Mouse (Mus musculus) stomach, embryonic 15.5 days (tissue): ENCODE measurements around the gene Pym1. TPM values are rescaled to one million over a fixed set of nuclear protein-coding genes. Genes with fewer than 3 reads are reported as not detected.
"Not testable (repeated sequence)": the region's sequence is repeated elsewhere in the genome, so short reads cannot be mapped to it uniquely, and the experiment has no call there.

Source experiments
- ATAC-seq: fragments of 200-750 bp; cut with Nextera tagmentation; 2 replicates; pipeline ENCODE4 v1.8.0; 2017; ENCODE audit warnings: low read depth, moderate number of reproducible peaks, moderate TSS enrichment; ENCODE audit not compliant: insufficient read depth, low FRiP score
- H3K27ac ChIP-seq: fragments of 300-500 bp; sonication (generic); 2 replicates; pipeline ENCODE4 v1.5.1; 2015; ENCODE audit warnings: mild to moderate bottlenecking, inconsistent platforms
- H3K27me3 ChIP-seq: fragments of 300-500 bp; sonication (generic); replicated peaks from 2 replicates; pipeline ENCODE4 v1.6.1; 2015; ENCODE audit warnings: inconsistent platforms
- H3K36me3 ChIP-seq: fragments of 300-500 bp; sonication (generic); 2 replicates; pipeline ENCODE4 v1.6.1; 2015; ENCODE audit warnings: inconsistent platforms
- H3K4me1 ChIP-seq: fragments of 300-500 bp; sonication (generic); 2 replicates; pipeline ENCODE4 v1.6.1; 2015; ENCODE audit warnings: inconsistent platforms
- H3K4me2 ChIP-seq: fragments of 300-500 bp; sonication (generic); 2 replicates; pipeline ENCODE4 v1.6.1; 2015; ENCODE audit warnings: mild to moderate bottlenecking, inconsistent platforms
- H3K4me3 ChIP-seq: fragments of 300-500 bp; sonication (generic); replicated peaks from 2 replicates; pipeline ENCODE4 v1.5.1; 2015; ENCODE audit warnings: inconsistent platforms
- H3K9ac ChIP-seq: fragments of 300-500 bp; sonication (generic); 2 replicates; pipeline ENCODE4 v1.6.1; 2015; ENCODE audit warnings: inconsistent platforms
- H3K9me3 ChIP-seq: fragments of 300-500 bp; sonication (generic); 2 replicates; pipeline ENCODE4 v1.6.1; 2016; ENCODE audit warnings: inconsistent platforms
- WGBS: fragments of 180-500 bp; shearing (Covaris S2); methylation state at CpG from one replicate; pipeline ENCODE4 v1.1.7; 2015; 5-methylcytosine and 5-hydroxymethylcytosine counted together
- polyA plus RNA-seq: library from polyadenylated mRNA; unstranded; fragments of >200 nt; fragmentation: Nextera tagmentation; extraction: Ambion mirVana; gene quantifications from 2 replicates; pipeline ENCODE4 v1.2.1, GENCODE M21; 2015

Gene Pym1
- polyA plus RNA-seq: 36.1 TPM in 2 replicates

- H3K9ac ChIP-seq: peak within 1 kb of the TSS; percentile 75
- peak within 1 kb of the TSS; percentile 78 for H3K4me3 ChIP-seq
- H3K36me3 ChIP-seq: no peaks in the 10 kb centered on the region
- peak within 1 kb of the TSS; percentile 98 for H3K27ac ChIP-seq
- no peaks in the 10 kb centered on the region; the same call in 1 of the 2 replicates for H3K27me3 ChIP-seq
- peaks cover 29% of the 10 kb centered on the region for H3K4me1 ChIP-seq
- H3K4me2 ChIP-seq: peak within 1 kb of the TSS; percentile 85
- H3K9me3 ChIP-seq: no peaks in the 10 kb centered on the region
- under 1% methylated on average over 36 of the region's 36 CpGs for WGBS
- ATAC-seq: peak; percentile 86
These were observed at the start of gene Pym1 for GRCm38 (mm10) chr10:128747646-128748251. TSS of gene Pym1 (plus strand) at chr10:128747889.

- H3K4me3 ChIP-seq: no peak overlapping the region
- H3K27me3 ChIP-seq: no peaks in the 10 kb centered on the region
- WGBS: 71% methylated on average over 5 of the region's 5 CpGs
- no peak overlapping the region for H3K27ac ChIP-seq
- H3K4me2 ChIP-seq: no peak overlapping the region
- peaks cover 38% of the 10 kb centered on the region for H3K36me3 ChIP-seq
- no peak for ATAC-seq
- peaks cover 16% of the 10 kb centered on the region; the same call in 1 of the 2 replicates for H3K4me1 ChIP-seq
- no peak overlapping the region for H3K9ac ChIP-seq
- no peaks in the 10 kb centered on the region for H3K9me3 ChIP-seq
These were observed 48.7 kb upstream of the Pym1 start for GRCm38 (mm10) chr10:128699006-128699405.

- H3K4me3 ChIP-seq: no peak overlapping the region
- H3K27me3 ChIP-seq: no peaks in the 10 kb centered on the region
- ATAC-seq: no peak
- WGBS: 78% methylated on average over 11 of the region's 11 CpGs
- H3K27ac ChIP-seq: no peak overlapping the region
- no peak overlapping the region for H3K9ac ChIP-seq
- peaks cover 17% of the 10 kb centered on the region; the same call in 1 of the 2 replicates for H3K4me1 ChIP-seq
- H3K36me3 ChIP-seq: peaks cover 38% of the 10 kb centered on the region
- no peaks in the 10 kb centered on the region for H3K9me3 ChIP-seq
- H3K4me2 ChIP-seq: no peak overlapping the region
These were observed 48.1 kb upstream of the Pym1 start for GRCm38 (mm10) chr10:128699611-128700010.

GRCm38 (mm10) chr10:128700712-128701111 is 47.0 kb upstream of the Pym1 start:
- ATAC-seq: no peak
- WGBS: 87% methylated on average over 5 of the region's 5 CpGs
- Histone ChIP-seq H3K27me3 (no peaks in the 10 kb centered on the region), H3K9ac (no peak overlapping the region), H3K9me3 (no peaks in the 10 kb centered on the region), H3K4me3 (no peak overlapping the region), H3K36me3 (peaks cover 38% of the 10 kb centered on the region), H3K4me2 (no peak overlapping the region), H3K4me1 (peaks cover 17% of the 10 kb centered on the region; the same call in 1 of the 2 replicates), H3K27ac (no peak overlapping the region)

GRCm38 (mm10) chr10:128702328-128703007 is 45.2 kb upstream of the Pym1 start:
- H3K9ac ChIP-seq: no peak overlapping the region
- WGBS: 70% methylated on average over 6 of the region's 6 CpGs
- peaks cover 38% of the 10 kb centered on the region for H3K36me3 ChIP-seq

GRCm38 (mm10) chr10:128703895-128704294 is 43.8 kb upstream of the Pym1 start, which contains the start of gene Pmel:
TSS of gene Pmel (plus strand) at chr10:128704195.
- H3K36me3 ChIP-seq: peaks cover 31% of the 10 kb centered on the region
- peak within 1 kb of the TSS; percentile 74 for H3K4me3 ChIP-seq
- peak within 1 kb of the TSS; percentile 69 for H3K4me2 ChIP-seq
- H3K9me3 ChIP-seq: no peaks in the 10 kb centered on the region
- H3K27me3 ChIP-seq: no peaks in the 10 kb centered on the region
- ATAC-seq: no peak
- 8% methylated on average over 4 of the region's 4 CpGs for WGBS
- peak within 1 kb of the TSS; percentile 96 for H3K27ac ChIP-seq
- peaks cover 14% of the 10 kb centered on the region; the same call in 1 of the 2 replicates for H3K4me1 ChIP-seq
- peak within 1 kb of the TSS; percentile 65 for H3K9ac ChIP-seq

More at GRCm38 (mm10) chr10:128702328-128703007, 45.2 kb upstream of the Pym1 start:
- no peaks in the 10 kb centered on the region for H3K27me3 ChIP-seq
- peaks cover 14% of the 10 kb centered on the region; the same call in 1 of the 2 replicates for H3K4me1 ChIP-seq
- no peak overlapping the region for H3K4me3 ChIP-seq
- no peak for ATAC-seq
- H3K27ac ChIP-seq: no peak overlapping the region
- H3K9me3 ChIP-seq: no peaks in the 10 kb centered on the region
- no peak overlapping the region for H3K4me2 ChIP-seq

GRCm38 (mm10) chr10:128704491-128705316 is 43.0 kb upstream of the Pym1 start, which contains the start of gene Cdk2:
TSS of gene Cdk2 (minus strand) at chr10:128705031.
- H3K9ac ChIP-seq: peak within 1 kb of the TSS; percentile 65
- peak; percentile 95 for ATAC-seq
- H3K9me3 ChIP-seq: no peaks in the 10 kb centered on the region
- peaks cover 23% of the 10 kb centered on the region for H3K36me3 ChIP-seq
- H3K4me2 ChIP-seq: peak within 1 kb of the TSS; percentile 69
- peak within 1 kb of the TSS; percentile 96 for H3K27ac ChIP-seq
- H3K4me3 ChIP-seq: peak within 1 kb of the TSS; percentile 74
- peaks cover 14% of the 10 kb centered on the region; the same call in 1 of the 2 replicates for H3K4me1 ChIP-seq
- WGBS: 0% methylated on average over 62 of the region's 62 CpGs
- H3K27me3 ChIP-seq: no peaks in the 10 kb centered on the region

GRCm38 (mm10) chr10:128705317-128705693 is 42.4 kb upstream of the Pym1 start:
- Histone ChIP-seq H3K4me1 (peaks cover 14% of the 10 kb centered on the region; the same call in 1 of the 2 replicates), H3K9ac (peak overlapping the region; percentile 25; the same call in 1 of the 2 replicates), H3K4me3 (peak overlapping the region; percentile 74), H3K27me3 (no peaks in the 10 kb centered on the region), H3K9me3 (no peaks in the 10 kb centered on the region), H3K4me2 (peak overlapping the region; percentile 65), H3K36me3 (peaks cover 19% of the 10 kb centered on the region), H3K27ac (peak overlapping the region; percentile 96)
- WGBS: 6% methylated on average over 11 of the region's 11 CpGs
- ATAC-seq: peak; percentile 23; the same call in 1 of the 2 replicates

- ATAC-seq, H3K9me3 ChIP-seq, H3K27ac ChIP-seq, H3K4me2 ChIP-seq, H3K4me1 ChIP-seq, H3K9ac ChIP-seq, H3K36me3 ChIP-seq, H3K4me3 ChIP-seq, H3K27me3 ChIP-seq: not testable (repeated sequence)
- 91% methylated on average over 7 of the region's 7 CpGs for WGBS
These were observed 36.4 kb upstream of the Pym1 start for GRCm38 (mm10) chr10:128711318-128711717.

- Histone ChIP-seq H3K36me3 (no peaks in the 10 kb centered on the region), H3K27me3 (no peaks in the 10 kb centered on the region), H3K4me3 (no peak overlapping the region), H3K4me1 (no peaks in the 10 kb centered on the region), H3K27ac (no peak overlapping the region), H3K4me2 (no peak overlapping the region), H3K9me3 (no peaks in the 10 kb centered on the region), H3K9ac (no peak overlapping the region)
- no peak for ATAC-seq
- 80% methylated on average over 19 of the region's 19 CpGs for WGBS
These were observed 31.8 kb upstream of the Pym1 start for GRCm38 (mm10) chr10:128715559-128716537.

- 81% methylated on average over 3 of the region's 4 CpGs for WGBS
- H3K4me3 ChIP-seq, H3K4me1 ChIP-seq, H3K27ac ChIP-seq, H3K36me3 ChIP-seq, H3K9ac ChIP-seq, H3K27me3 ChIP-seq, H3K9me3 ChIP-seq, H3K4me2 ChIP-seq, ATAC-seq: not testable (repeated sequence)
These were observed 22.2 kb upstream of the Pym1 start for GRCm38 (mm10) chr10:128725466-128725865.
